Comparison of ENCODE assay signal across 7 mouse cellular contexts in the genomic region with DNA sequence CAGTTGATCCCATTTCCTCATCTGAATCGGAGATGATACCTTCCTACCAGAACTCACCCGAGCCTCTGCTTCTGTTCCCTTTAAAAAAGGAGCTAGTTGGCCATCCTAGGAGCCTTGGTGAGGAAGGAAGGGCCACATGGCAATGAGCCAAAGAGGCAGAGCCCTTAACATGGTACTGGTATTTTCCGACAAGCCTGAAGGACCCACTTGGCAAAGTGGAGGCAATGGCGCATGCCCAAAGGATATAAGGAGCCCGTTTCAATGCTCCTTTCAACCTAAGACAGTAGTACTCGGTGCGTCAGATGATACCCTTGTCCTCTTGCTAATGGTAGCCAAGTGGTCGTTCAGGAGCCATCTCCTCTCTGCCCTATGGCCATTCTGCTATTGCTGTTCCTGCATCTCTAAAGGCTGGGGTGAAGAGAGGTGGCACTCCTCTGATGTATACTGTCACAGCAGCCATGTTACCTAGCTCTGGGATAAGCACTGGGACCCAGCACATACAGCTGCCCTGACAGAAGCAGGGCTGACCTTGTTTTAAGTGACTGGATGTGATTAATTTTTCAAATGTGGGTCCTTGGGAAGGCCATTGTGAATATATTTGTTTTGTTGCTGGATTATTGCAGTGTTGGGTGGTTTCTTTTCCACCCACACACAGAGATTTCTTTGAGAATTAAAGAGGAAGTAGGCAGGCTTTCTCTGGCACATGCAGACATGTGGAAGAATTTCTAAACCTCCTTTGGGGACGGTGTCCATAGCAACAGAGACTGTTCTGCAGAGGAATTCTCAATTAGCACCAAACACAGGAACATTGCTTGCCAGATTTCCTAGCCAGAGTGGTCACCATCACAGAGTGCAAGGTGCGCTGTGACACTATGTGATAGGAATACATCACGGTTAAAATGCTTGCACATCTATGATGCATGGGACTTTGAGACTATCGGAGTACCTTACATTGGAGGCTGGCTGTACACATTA.
A peak's percentile ranks its signal among the peaks of the same experiment; 100 is the strongest.
DNase-seq lines count a peak whose midpoint lies in the region; ATAC-seq and TF ChIP-seq lines count a peak whose summit lies in the region.

No protein-coding gene starts in this region.

- H3K27ac ChIP-seq in forebrain, embryonic 14.5 days (ENCODE audit: low read depth, low read length), result peak overlapping the region; percentile 88
- H3K27ac ChIP-seq in hindbrain, embryonic 14.5 days, result peak overlapping the region; percentile 95
- H3K27ac ChIP-seq in lung, postnatal 0 days (ENCODE audit: low read length), result no peak overlapping the region
- no peak overlapping the region for H3K27ac ChIP-seq in intestine, embryonic 16.5 days (ENCODE audit: low read length)

- peak; percentile 73 for ATAC-seq in forebrain, embryonic 14.5 days
- ATAC-seq in hindbrain, embryonic 14.5 days (ENCODE audit: low FRiP score), result peak; percentile 70
- ATAC-seq in lung, postnatal 0 days, result peak; percentile 47
- no peak for ATAC-seq in intestine, embryonic 16.5 days

- peaks cover 71% of the 10 kb centered on the region for H3K4me1 ChIP-seq in forebrain, embryonic 14.5 days (ENCODE audit: control insufficient read depth, insufficient read depth, low read length)
- peaks cover 77% of the 10 kb centered on the region for H3K4me1 ChIP-seq in hindbrain, embryonic 14.5 days (replicated peaks; ENCODE audit: control insufficient read depth, insufficient read depth, low read length)
- 0 out of 2 replicates have a peak, but pooled peaks cover 2% of the 10 kb centered on the region for H3K4me1 ChIP-seq in lung, postnatal 0 days (ENCODE audit: insufficient read depth, low read depth, low read length)
- no peaks in the 10 kb centered on the region for H3K4me1 ChIP-seq in intestine, embryonic 16.5 days (ENCODE audit: control insufficient read depth, insufficient read depth, low read length)

- DNase-seq in cerebellum, postnatal 14 days, result peak; percentile 49 to 64
- peak; percentile 93 for DNase-seq in forebrain, embryonic 14.5 days (ENCODE audit: low spot score)
- DNase-seq in hindbrain, embryonic 14.5 days (ENCODE audit: low spot score), result peak; percentile 76
- DNase-seq in lung, postnatal 0 days (ENCODE audit: low spot score), result peak; percentile 39
- peak; percentile 78 to 92 for DNase-seq in right cerebral cortex, postnatal 10 days (ENCODE audit: low spot score in 2 of 2)
- no peak for DNase-seq in kidney, postnatal 14 days

- peak overlapping the region; percentile 12; the same call in 1 of the 2 replicates for H3K4me2 ChIP-seq in forebrain, embryonic 14.5 days (ENCODE audit: low read length)
- H3K4me2 ChIP-seq in hindbrain, embryonic 14.5 days (replicated peaks), result peak overlapping the region; percentile 13; the same call in 1 of the 2 replicates
- no peak overlapping the region for H3K4me2 ChIP-seq in lung, postnatal 0 days (replicated peaks; ENCODE audit: low read depth, low read length)
- H3K4me2 ChIP-seq in intestine, embryonic 16.5 days (ENCODE audit: low read depth, low read length), result no peak overlapping the region

- H3K9me3 ChIP-seq in forebrain, embryonic 14.5 days (replicated peaks; ENCODE audit: control insufficient read depth, low read length), result no peaks in the 10 kb centered on the region
- no peaks in the 10 kb centered on the region for H3K9me3 ChIP-seq in hindbrain, embryonic 14.5 days (ENCODE audit: control insufficient read depth, low read length)
- no peaks in the 10 kb centered on the region for H3K9me3 ChIP-seq in lung, postnatal 0 days (ENCODE audit: low read length)
- H3K9me3 ChIP-seq in intestine, embryonic 16.5 days (ENCODE audit: control insufficient read depth, low read length), result no peaks in the 10 kb centered on the region

- TF ChIP-seq EP300 in lung, postnatal 0 days (IDR thresholded peaks at IDR 0.05), result no peak

- no peak for TF ChIP-seq CTCF in lung, postnatal 0 days (IDR thresholded peaks at IDR 0.05)

- WGBS in forebrain, embryonic 14.5 days, result 29% methylated on average over 12 of the region's 12 CpGs
- 49% methylated on average over 12 of the region's 12 CpGs for WGBS in hindbrain, embryonic 14.5 days
- 60% methylated on average over 12 of the region's 12 CpGs for WGBS in lung, postnatal 0 days
- 80% methylated on average over 12 of the region's 12 CpGs for WGBS in intestine, embryonic 16.5 days

- no peak overlapping the region for H3K4me3 ChIP-seq in forebrain, embryonic 14.5 days (ENCODE audit: low read depth, low read length)
- no peak overlapping the region for H3K4me3 ChIP-seq in hindbrain, embryonic 14.5 days (replicated peaks; ENCODE audit: low read length)
- H3K4me3 ChIP-seq in lung, postnatal 0 days (ENCODE audit: low read depth, low read length), result no peak overlapping the region
- no peak overlapping the region for H3K4me3 ChIP-seq in intestine, embryonic 16.5 days (ENCODE audit: low read length)

- no peaks in the 10 kb centered on the region for H3K36me3 ChIP-seq in forebrain, embryonic 14.5 days (ENCODE audit: control insufficient read depth, insufficient read depth, low read length)
- H3K36me3 ChIP-seq in hindbrain, embryonic 14.5 days (replicated peaks; ENCODE audit: control insufficient read depth, insufficient read depth), result no peaks in the 10 kb centered on the region
- no peaks in the 10 kb centered on the region for H3K36me3 ChIP-seq in lung, postnatal 0 days (ENCODE audit: insufficient read depth, low read length)
- H3K36me3 ChIP-seq in intestine, embryonic 16.5 days (ENCODE audit: control insufficient read depth, insufficient read depth, low read length), result no peaks in the 10 kb centered on the region

- no peaks in the 10 kb centered on the region for H3K27me3 ChIP-seq in forebrain, embryonic 14.5 days (replicated peaks; ENCODE audit: control insufficient read depth, insufficient read depth, low read length)
- no peaks in the 10 kb centered on the region for H3K27me3 ChIP-seq in hindbrain, embryonic 14.5 days (ENCODE audit: control insufficient read depth, insufficient read depth, low read length)
- H3K27me3 ChIP-seq in lung, postnatal 0 days (replicated peaks; ENCODE audit: insufficient read depth, low read length), result no peaks in the 10 kb centered on the region
- H3K27me3 ChIP-seq in intestine, embryonic 16.5 days (replicated peaks; ENCODE audit: control insufficient read depth, insufficient read depth, low read length), result no peaks in the 10 kb centered on the region

- no peak overlapping the region for H3K9ac ChIP-seq in forebrain, embryonic 14.5 days (ENCODE audit: low read length)
- peak overlapping the region; percentile 46; the same call in 1 of the 2 replicates for H3K9ac ChIP-seq in hindbrain, embryonic 14.5 days
- no peak overlapping the region for H3K9ac ChIP-seq in lung, postnatal 0 days (replicated peaks; ENCODE audit: low read depth)
- no peak overlapping the region for H3K9ac ChIP-seq in intestine, embryonic 16.5 days (ENCODE audit: low read depth, low read length)

Comparison
In these comparisons a context has a peak if more than half of its experiments do, and no peak if none do; other contexts are left out.
1. H3K27ac ChIP-seq: peak in forebrain, embryonic 14.5 days (single experiment) and hindbrain, embryonic 14.5 days (single experiment); none in lung, postnatal 0 days (single experiment) and intestine, embryonic 16.5 days (single experiment).
2. H3K4me2 ChIP-seq: peak in forebrain, embryonic 14.5 days (single experiment) and hindbrain, embryonic 14.5 days (single experiment); none in lung, postnatal 0 days (single experiment) and intestine, embryonic 16.5 days (single experiment).